Mouse (Mus musculus) layer of hippocampus, postnatal 14 days (tissue): ENCODE results near the gene Plce1. TPM values are rescaled to one million over a fixed set of nuclear protein-coding genes. Genes with fewer than 3 reads are reported as not detected.

Experiments used
- DNase-seq, 2 experiments: peaks; one replicate each; pipeline ENCODE4 v3.0.0; 2021 to 2022; ENCODE audit warnings: low spot score in 2 of 2, mixed read lengths in 1 of 2
- total RNA-seq, 2 experiments: library from RNA; stranded (reverse); gene quantifications; 2 replicates each; pipeline ENCODE4 v1.2.3; 2021

Plce1 gene
- total RNA-seq, 2 experiments from 2014 or later: 13.4 to 14.3 TPM

GRCm38 (mm10) chr19:38818191-38818590 is 337.3 kb downstream of the Plce1 start:
- no peak for DNase-seq

DNA sequence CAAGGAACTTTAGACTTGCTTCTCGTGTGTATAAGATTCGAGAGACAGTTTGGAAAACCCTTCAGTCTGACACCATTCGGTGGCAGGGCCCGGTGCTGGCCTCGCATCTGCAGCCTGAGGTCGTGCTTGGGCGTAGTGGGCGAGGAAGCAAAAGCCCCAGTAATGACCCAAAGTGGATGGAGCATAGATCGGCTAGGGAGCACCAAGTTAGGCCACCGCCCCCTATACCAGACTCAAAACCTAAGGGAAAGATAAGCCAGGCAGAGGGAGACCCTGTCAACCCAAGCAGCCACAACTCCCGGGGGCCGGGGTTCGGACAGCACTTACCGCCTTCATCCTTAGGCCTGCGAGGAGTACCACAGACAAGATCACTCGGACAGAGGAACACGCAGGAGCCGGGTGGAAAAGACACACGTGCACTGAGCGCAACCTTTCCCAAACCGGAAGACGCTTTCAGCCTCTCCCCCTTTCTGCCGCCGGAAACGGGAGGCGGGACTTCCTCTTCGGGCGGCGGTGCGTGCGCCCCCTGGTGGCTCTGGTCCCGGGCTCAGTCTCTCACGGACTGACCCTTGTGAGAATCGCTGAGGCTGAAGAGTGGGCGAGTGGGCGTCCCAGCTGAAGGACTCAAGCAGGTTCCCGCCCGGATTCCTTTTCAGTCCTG is 338.0 kb downstream of the Plce1 start, which contains the start of gene Noc3l:
Gene Noc3l (minus strand): TSS at position 472 of the 661 bp plus-strand sequence.
- peak; percentile 94 for DNase-seq

DNA sequence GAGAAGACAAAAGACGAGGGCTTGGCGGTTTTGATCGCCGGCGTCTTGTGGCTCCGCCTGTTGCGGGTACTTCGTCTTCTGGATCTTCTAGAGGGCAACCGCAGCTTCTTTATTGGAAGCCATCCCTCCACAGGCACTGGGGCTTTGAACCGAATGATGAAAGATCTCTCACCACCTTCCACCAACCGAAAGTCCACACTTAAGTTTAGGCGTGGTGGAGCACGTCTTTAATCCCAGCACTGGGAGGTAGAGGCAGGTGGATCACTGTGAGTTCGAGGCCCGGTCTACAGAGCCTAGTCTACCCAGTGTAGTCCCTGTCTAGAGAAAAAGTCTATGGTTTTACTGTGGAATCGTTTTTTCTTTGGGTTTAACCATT is 338.5 kb downstream of the Plce1 start:
- no peak for DNase-seq

GRCm38 (mm10) chr19:38820186-38820804 is 339.4 kb downstream of the Plce1 start:
- no peak for DNase-seq

GRCm38 (mm10) chr19:38833224-38833623 is 352.3 kb downstream of the Plce1 start:
- DNase-seq: no peak

Other genes with a start within 250 kb of the Plce1 start
- 100 to 1,000 TPM; 155 to 168 TPM for gene Lgi1, start 216.6 kb upstream of the Plce1 start, total RNA-seq
- 1 to 10 TPM; 3.3 to 3.8 TPM for gene Slc35g1, start 85.1 kb upstream of the Plce1 start, total RNA-seq